Mouse (Mus musculus) heart, postnatal 25 days (tissue): ENCODE results near the gene Uvrag. TPM values are rescaled to one million over a fixed set of nuclear protein-coding genes. Genes with fewer than 3 reads are reported as not detected.
A peak's percentile ranks its signal among the peaks of the same experiment; 100 is the strongest.
"Not testable (repeated sequence)": the region's sequence is repeated elsewhere in the genome, so short reads cannot be mapped to it uniquely, and the experiment has no call there.

ENCODE experiments used
- DNase-seq: peaks from one replicate; pipeline ENCODE4 v3.0.0; 2022; ENCODE audit warnings: low spot score
- intact Hi-C: fragments of 180-260 bp; cut with DNase I; formaldehyde crosslinking; loops from one replicate; pipeline ENCODE4 v1.15.1; 2025
- total RNA-seq, 2 experiments: library from RNA; stranded (reverse); gene quantifications; 2 replicates each; pipeline ENCODE4 v1.2.3; 2021

The Uvrag gene
- total RNA-seq, 2 experiments from 2014 or later = 24.9 to 26.3 TPM

DNA sequence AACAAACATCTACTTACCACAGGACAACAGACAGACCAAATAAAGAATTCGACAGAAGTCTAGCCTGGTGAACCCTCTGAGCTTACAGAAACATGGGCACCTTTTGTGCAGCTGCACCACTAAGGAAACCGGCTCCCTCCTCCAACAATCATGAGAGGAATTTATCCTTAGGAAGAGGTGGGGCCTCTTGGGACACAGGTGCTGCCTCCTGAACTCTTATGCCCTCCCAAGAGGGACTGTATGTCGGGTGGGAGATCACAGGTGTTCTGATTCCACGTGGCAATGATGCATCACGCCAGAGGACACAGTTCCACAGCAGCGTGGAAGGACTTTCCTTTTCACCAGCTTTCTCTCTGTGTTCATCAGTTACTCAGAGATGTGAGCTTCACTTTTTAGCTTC, 146.8 kb downstream of the Uvrag start:
- DNase-seq = no peak
- intact Hi-C loops = no loop called here

GRCm38 (mm10) chr7:98993395-98993794, 147.5 kb downstream of the Uvrag start:
- intact Hi-C loops = no loop called here
- no peak for DNase-seq

DNA sequence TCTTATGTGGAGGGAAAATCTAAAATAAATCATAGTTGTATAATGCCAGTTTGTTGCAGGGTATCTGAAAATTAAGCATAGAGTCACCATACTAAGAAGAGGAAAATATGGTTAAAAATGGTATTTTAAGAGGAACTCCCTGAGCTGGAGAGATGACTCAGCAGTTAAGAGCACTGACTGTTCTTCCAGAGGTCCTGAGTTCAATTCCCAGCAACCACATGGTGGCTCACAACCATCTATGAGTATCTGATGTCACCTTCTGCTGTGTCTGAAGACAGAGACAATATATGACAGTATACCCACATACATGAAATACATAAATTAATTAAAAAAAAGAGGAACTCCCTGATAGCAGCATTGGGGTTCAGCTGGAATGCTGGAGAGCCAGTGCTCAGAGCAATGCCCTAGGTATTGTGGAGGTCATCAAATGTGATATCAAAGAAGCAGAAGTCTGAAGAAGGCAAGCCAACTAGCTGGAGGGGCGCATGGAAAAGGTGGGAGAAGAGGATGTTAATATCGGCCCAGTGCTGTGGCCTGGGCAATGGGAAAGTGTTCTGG, 149.7 kb downstream of the Uvrag start:
- intact Hi-C loops = no loop called here
- no peak for DNase-seq

- DNase-seq = no peak
- intact Hi-C loops = no loop called here
These were observed 150.4 kb downstream of the Uvrag start for GRCm38 (mm10) chr7:98990510-98990909.

DNA sequence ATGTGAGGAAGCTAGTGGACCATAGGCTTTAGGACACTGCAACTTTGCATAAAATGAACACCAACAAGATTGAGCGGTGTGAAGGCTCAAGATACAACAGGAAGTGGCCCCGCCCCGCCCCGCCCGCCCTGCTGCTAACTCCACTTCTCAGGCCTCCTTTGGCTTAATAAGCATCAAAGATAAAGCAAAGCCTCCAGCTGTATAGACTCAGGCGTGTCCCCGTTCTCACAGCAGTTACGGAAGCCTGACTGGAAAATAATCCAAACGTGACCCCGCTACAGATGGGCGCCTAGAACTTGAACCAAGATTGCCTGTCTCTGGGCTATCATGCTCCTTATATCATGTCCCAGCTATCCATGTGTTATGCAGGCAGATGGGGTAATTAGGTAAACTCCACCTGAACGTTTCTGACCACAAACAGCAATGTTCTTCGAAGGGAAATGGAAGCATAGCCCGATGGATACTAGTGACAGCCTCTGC, 153.9 kb downstream of the Uvrag start:
- intact Hi-C loops = no loop called here
- no peak for DNase-seq

GRCm38 (mm10) chr7:98985935-98986334, 155.0 kb downstream of the Uvrag start:
- intact Hi-C loops = no loop called here
- DNase-seq = no peak

- intact Hi-C loops = no loop called here
- no peak for DNase-seq
These were observed 155.5 kb downstream of the Uvrag start for GRCm38 (mm10) chr7:98985489-98985888.

DNA sequence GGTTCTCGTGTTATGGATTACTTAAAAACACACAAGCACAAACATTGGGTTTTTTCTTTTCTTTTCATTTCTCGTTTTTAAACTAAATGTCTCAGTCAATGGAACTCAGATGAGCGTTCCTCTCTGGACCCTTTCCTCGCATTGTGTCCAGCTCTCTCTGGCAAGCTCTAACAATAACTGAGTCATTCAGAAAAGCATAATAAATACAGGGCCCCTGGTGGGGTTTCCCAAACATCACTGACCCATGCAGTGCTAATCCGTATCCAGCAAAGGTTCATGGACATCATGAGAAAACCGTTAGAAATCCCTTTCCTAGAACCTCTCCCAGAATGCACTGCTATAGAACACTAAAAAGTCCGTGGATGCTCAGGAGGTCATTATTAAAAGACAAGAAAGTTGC, 156.6 kb downstream of the Uvrag start:
- intact Hi-C loops = no loop called here
- no peak for DNase-seq

DNA sequence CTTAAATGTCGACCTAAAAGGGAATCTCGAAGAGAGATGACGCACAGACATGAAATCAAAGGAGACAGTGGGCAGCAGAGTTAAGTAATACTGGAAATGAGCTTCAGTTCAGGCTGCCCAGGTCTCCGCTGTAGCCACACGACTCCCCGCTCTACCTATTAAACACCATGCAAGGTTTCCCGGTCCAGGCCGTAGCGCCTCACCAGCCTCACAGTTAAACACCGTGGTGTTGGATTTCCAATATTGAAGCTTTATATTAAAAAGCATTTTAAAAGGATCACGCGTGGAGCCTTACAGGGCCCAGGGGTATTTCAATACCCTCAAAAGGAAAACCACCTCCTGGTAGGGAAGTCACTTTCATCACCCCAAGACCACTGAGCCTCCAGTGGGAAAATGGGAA, 157.9 kb downstream of the Uvrag start:
- intact Hi-C loops = no loop called here
- DNase-seq = no peak

DNA sequence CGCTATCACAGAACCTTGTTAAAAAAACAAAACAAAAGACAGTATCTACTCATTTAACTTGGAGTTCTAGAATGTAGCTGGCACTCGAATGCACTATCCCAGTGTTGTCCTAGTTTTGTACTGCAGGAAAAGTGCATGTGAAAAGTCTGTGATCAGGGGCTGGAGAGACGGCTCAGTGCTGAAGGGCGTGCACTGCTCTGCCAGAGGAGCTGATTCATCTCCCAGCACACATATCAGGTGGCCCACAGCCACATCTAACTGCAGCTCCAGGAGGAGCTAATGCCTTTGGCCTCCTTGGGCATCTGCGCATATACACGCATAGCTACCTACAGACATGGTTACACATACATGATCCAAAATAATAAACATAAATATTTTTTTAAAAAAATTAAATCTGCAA, 159.5 kb downstream of the Uvrag start:
- DNase-seq = no peak
- intact Hi-C loops = no loop called here

GRCm38 (mm10) chr7:98976839-98977457, 164.0 kb downstream of the Uvrag start:
- DNase-seq = no peak
- intact Hi-C loops = no loop called here

DNA sequence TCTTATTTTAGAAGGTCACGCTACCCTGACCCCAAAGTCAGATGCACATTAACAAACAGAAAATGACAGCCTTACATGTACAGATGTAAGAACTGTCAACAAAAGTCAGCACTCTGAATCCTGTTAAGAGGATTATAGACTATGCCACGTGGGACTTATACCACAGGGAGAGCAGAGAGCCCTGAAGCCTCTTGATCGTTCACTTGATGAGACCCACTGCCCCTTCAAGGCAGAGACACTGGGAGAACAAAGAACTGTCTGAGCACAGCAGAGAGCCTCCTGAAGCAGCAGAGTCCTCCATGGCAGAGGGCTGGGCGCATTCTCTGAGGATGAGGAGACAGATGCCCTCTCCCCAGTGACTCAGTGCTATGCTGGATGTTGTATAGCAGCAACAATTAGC, 166.4 kb downstream of the Uvrag start:
- intact Hi-C loops = no loop called here
- DNase-seq = no peak

DNA sequence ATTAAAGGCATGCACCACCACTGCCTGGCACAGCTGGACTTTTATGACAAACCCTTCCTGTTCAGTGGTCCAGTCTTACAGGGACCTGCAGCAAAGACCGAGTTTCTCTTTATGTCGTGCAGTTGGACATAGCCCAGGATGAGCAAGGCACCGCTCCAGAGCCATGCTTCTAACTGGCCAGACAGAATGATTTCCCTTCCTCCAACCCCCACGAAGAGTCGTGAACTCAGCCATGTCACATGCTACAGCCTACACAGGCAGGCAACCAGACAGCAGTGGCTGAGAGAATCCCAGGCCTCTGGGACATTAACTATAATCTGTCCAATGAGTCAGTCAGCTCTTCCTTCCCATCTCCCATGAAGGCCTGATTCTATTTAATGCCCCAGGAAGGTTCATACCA, 170.2 kb downstream of the Uvrag start:
- DNase-seq = no peak

DNA sequence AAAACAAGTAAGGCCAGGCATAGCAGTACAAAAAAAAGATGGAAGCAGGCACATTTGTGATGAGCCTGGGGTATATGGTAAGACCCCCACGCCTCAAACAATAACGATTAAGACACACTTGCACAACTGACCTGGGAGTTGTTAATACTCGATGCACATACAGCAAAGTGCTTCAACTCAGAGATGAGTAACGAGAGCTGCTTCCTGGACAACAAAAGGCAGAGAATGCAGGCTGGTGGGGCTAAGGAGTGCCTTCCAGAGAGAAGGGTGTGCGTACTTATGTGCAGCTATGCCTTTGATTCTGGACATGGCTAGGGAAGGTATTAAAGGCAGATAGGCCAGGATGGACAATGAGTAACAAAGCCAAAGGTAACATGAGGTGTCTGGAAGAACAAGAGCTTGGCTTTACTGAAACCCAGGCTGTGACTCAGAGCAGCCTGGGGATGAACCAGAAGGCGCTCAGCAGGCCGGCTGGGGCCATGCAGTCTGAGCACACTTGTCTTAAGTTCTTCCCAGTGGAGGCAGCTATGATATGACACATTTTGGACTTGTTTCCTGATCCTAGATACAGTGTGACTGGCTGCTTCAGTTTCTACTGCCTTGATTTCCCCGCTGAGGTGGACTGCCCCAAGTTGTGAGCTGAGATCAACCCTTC, 172.1 kb downstream of the Uvrag start:
- intact Hi-C loops = no loop called here
- DNase-seq = no peak

More for the DNA sequence above, 170.2 kb downstream of the Uvrag start:
- intact Hi-C loops = no loop called here

GRCm38 (mm10) chr7:98968082-98968674, 172.8 kb downstream of the Uvrag start:
- intact Hi-C loops = no loop called here

DNA sequence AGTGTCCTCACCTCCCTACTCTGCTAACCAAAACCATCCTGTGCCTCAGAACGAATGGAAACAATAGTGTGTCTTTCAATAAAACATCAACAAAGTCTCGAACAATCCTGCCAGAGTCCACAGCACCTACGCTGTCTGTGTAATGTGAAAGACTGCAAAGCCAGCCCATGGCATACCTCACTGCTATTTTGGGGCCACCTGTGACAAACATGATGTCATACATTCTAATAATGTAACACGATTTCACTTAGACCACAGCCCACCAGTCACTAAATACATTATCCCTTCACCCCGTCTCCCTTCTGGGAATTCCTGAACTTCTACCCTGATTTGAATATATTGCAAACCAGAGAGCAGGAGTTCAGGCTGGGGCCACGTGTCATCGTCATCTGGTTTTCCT, 173.3 kb downstream of the Uvrag start:
- intact Hi-C loops = no loop called here
- no peak for DNase-seq

More at GRCm38 (mm10) chr7:98968082-98968674, 172.8 kb downstream of the Uvrag start:
- DNase-seq = no peak

GRCm38 (mm10) chr7:98963581-98963980, 177.4 kb downstream of the Uvrag start:
- not testable (repeated sequence) for DNase-seq
- intact Hi-C loops = loop anchor here (2.0 kb wide), 1 partner anchor 117 kb away; no protein-coding TSS in a partner anchor

DNA sequence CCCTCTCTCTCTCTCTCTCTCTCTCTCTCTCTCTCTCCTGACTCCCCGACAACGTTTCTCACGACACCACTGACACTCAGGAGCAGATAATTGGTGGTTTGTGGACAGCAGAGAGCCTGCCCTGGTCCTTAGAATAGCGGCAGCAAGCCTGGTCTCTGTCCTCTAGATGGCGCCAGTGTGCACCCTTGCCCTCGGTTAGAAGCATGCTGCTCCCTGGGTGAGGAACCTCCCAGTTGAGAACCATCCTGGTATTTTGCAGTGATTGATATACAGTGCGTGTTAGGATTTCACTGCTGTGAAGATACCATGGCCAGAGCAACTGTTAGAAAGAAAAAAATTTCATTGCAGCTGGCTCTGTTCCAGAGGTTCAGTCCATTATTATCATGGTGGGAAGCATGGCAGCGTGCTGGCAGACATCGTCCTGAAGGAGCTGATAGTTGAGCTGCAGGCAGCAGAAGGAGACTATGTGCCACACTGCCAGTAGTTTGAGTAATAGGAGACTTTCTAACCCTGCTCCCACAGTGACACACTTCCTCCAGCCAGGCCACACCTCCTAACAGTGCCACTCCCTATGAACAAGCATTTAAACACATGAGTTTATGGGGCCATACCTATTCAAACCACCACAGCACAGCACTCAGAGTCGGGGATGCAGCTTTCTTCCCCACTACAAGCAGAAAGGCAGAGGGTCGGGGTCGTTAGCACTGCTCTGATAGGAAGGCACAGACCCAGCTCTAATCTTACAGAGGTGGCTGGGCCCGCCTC, 178.2 kb downstream of the Uvrag start:
- intact Hi-C loops = loop anchor here (2.0 kb wide), 1 partner anchor 118 kb away; no protein-coding TSS in a partner anchor
- peak; percentile 18 for DNase-seq

DNA sequence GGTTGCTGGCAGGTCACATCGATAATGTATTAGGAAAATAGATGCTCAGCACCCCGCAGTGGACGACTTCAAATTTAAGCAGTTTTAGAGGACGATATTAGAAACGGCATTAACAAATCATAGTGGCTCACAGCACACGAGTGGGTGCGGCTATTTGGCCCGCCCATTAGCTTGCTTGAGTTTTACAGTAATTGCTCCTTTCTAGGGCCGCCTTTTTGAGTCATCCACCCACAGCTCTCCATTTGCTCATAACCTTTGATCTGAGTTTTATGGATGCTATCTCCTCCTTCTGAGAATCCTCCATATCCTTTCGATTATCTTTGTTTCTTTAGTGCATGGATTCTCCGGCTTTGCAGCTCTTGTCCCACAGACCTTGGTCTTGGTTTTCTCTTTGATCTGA, 178.9 kb downstream of the Uvrag start:
- intact Hi-C loops = loop anchor here (2.0 kb wide), 1 partner anchor 119 kb away; no protein-coding TSS in a partner anchor
- DNase-seq = no peak

DNA sequence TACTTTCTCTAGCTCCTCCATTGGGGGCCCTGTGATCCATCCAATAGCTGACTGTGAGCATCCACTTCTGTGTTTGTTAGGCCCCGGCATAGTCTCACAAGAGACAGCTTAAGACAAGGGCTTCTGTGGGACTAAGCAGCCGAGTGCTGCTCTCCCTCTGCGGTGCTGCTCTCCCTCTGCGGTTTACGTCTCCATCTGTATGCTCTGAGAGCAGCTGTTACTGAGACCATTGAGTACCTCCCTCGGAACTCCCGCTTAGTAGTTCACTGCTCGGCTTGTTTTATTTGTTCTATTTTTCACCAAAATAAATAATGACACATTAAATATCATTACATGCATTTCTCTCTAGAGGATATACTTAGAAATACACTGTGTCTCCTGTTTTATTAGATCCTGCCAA, 180.7 kb downstream of the Uvrag start:
- intact Hi-C loops = no loop called here

More for the DNA sequence above, 180.7 kb downstream of the Uvrag start:
- DNase-seq = no peak
